Mouse (Mus musculus) kidney, adult 2 months (tissue): ENCODE data around the gene Sox6. TPM values are rescaled to one million over a fixed set of nuclear protein-coding genes. Genes with fewer than 3 reads are reported as not detected.

Source experiments
- DNase-seq: peaks from one replicate; pipeline ENCODE4 v3.0.0; 2021
- H3K27ac ChIP-seq: fragments of 200-500 bp; 2 replicates; pipeline ENCODE4 v1.5.1; 2012; ENCODE audit warnings: low read depth, low read length, control low read depth, inconsistent platforms; ENCODE audit not compliant: insufficient read depth
- H3K27me3 ChIP-seq: fragments of 200-500 bp; replicated peaks from 2 replicates; pipeline ENCODE4 v1.6.1; 2012; ENCODE audit warnings: mild to moderate bottlenecking, moderate library complexity, low read length, inconsistent platforms; ENCODE audit not compliant: control insufficient read depth, insufficient read depth
- H3K36me3 ChIP-seq: fragments of 200-500 bp; 2 replicates; pipeline ENCODE4 v1.6.1; 2012; ENCODE audit warnings: mild to moderate bottlenecking, moderate library complexity, low read length, inconsistent platforms; ENCODE audit not compliant: control insufficient read depth, insufficient read depth
- H3K4me1 ChIP-seq: fragments of 200-500 bp; 2 replicates; pipeline ENCODE4 v1.6.1; 2011; ENCODE audit warnings: low read length; ENCODE audit not compliant: control insufficient read depth, insufficient read depth
- H3K4me3 ChIP-seq: fragments of 200-500 bp; 2 replicates; pipeline ENCODE4 v1.5.1; 2011; ENCODE audit warnings: mild to moderate bottlenecking, low read depth, low read length, control low read depth; ENCODE audit not compliant: insufficient read depth
- CTCF ChIP-seq: fragments of 200-500 bp; conservative IDR thresholded peaks from 2 replicates; pipeline ENCODE4 v1.5.1; 2011; ENCODE audit warnings: low read depth, mild to moderate bottlenecking, control low read depth, low read length, moderate library complexity, mixed read lengths; ENCODE audit not compliant: insufficient read depth, insufficient read length
- POLR2A ChIP-seq: fragments of 200-500 bp; IDR thresholded peaks from one replicate; pipeline ENCODE4 v1.6.1; 2011; ENCODE audit warnings: low read depth, low read length, control low read depth
- WGBS: fragments of 180-500 bp; shearing (Covaris S2); methylation state at CpG from one replicate; pipeline ENCODE4 v1.1.7; 2018; 5-methylcytosine and 5-hydroxymethylcytosine counted together
- polyA plus RNA-seq: library from polyadenylated mRNA; depleted of rRNA; stranded (reverse); fragments of >200 nt; gene quantifications from 2 replicates; pipeline ENCODE4 v1.2.3, GENCODE M21; 2012

Sox6 gene
- polyA plus RNA-seq, 1 experiment = 37.1 TPM

GRCm38 (mm10) chr7:115550197-115550804 lies 488.3 kb downstream of the Sox6 start:
- Histone ChIP-seq H3K4me3 (no peak overlapping the region), H3K27me3 (no peaks in the 10 kb centered on the region), H3K27ac (no peak overlapping the region), H3K4me1 (no peaks in the 10 kb centered on the region), H3K36me3 (no peaks in the 10 kb centered on the region; the same call in 1 of the 2 replicates)
- no peak for DNase-seq
- no peak for TF ChIP-seq CTCF
- TF ChIP-seq POLR2A = no peak
- WGBS = 77% methylated on average over 7 of the region's 7 CpGs

GRCm38 (mm10) chr7:115549670-115550069 lies 488.9 kb downstream of the Sox6 start:
- no peak for DNase-seq
- no peaks in the 10 kb centered on the region for H3K4me1 ChIP-seq
- WGBS = 89% methylated on average over 4 of the region's 4 CpGs
- TF ChIP-seq CTCF (no peak), POLR2A (no peak)
- H3K4me3 ChIP-seq = no peak overlapping the region
- no peak overlapping the region for H3K27ac ChIP-seq
- H3K27me3 ChIP-seq = no peaks in the 10 kb centered on the region
- no peaks in the 10 kb centered on the region; the same call in 1 of the 2 replicates for H3K36me3 ChIP-seq

GRCm38 (mm10) chr7:115545585-115546374 lies 492.8 kb downstream of the Sox6 start:
- Histone ChIP-seq H3K27ac (no peak overlapping the region), H3K4me1 (no peaks in the 10 kb centered on the region), H3K36me3 (peaks cover 1% of the 10 kb centered on the region; the same call in 1 of the 2 replicates), H3K4me3 (no peak overlapping the region), H3K27me3 (no peaks in the 10 kb centered on the region)
- WGBS = 86% methylated on average over 4 of the region's 4 CpGs
- TF ChIP-seq POLR2A = no peak
- TF ChIP-seq CTCF = no peak
- DNase-seq = no peak

GRCm38 (mm10) chr7:115543596-115543995 lies 495.0 kb downstream of the Sox6 start:
- H3K4me3 ChIP-seq = no peak overlapping the region
- DNase-seq = no peak
- no peak overlapping the region for H3K27ac ChIP-seq
- TF ChIP-seq CTCF (no peak), POLR2A (no peak)
- no peaks in the 10 kb centered on the region for H3K4me1 ChIP-seq
- H3K27me3 ChIP-seq = no peaks in the 10 kb centered on the region
- WGBS = 80% methylated on average over 4 of the region's 4 CpGs
- H3K36me3 ChIP-seq = peaks cover 1% of the 10 kb centered on the region; the same call in 1 of the 2 replicates

- no peaks in the 10 kb centered on the region for H3K4me1 ChIP-seq
- H3K4me3 ChIP-seq = no peak overlapping the region
- TF ChIP-seq CTCF = no peak
- no peak for TF ChIP-seq POLR2A
- 37% methylated on average over 2 of the region's 2 CpGs for WGBS
- H3K27me3 ChIP-seq = no peaks in the 10 kb centered on the region
- H3K36me3 ChIP-seq = peaks cover 1% of the 10 kb centered on the region; the same call in 1 of the 2 replicates
- H3K27ac ChIP-seq = no peak overlapping the region
- DNase-seq = no peak
These were observed 498.3 kb downstream of the Sox6 start for GRCm38 (mm10) chr7:115540261-115540660.

GRCm38 (mm10) chr7:115539003-115539402 lies 499.6 kb downstream of the Sox6 start:
- H3K36me3 ChIP-seq = peaks cover 1% of the 10 kb centered on the region; the same call in 1 of the 2 replicates
- no peak overlapping the region for H3K4me3 ChIP-seq
- H3K27me3 ChIP-seq = no peaks in the 10 kb centered on the region
- no peaks in the 10 kb centered on the region for H3K4me1 ChIP-seq
- WGBS = 83% methylated on average over 9 of the region's 9 CpGs
- DNase-seq = no peak
- TF ChIP-seq CTCF = no peak
- TF ChIP-seq POLR2A = no peak
- H3K27ac ChIP-seq = no peak overlapping the region

- Histone ChIP-seq H3K27ac (no peak overlapping the region), H3K36me3 (no peaks in the 10 kb centered on the region; the same call in 1 of the 2 replicates), H3K4me3 (no peak overlapping the region), H3K4me1 (no peaks in the 10 kb centered on the region), H3K27me3 (no peaks in the 10 kb centered on the region)
- WGBS = 90% methylated on average over 3 of the region's 3 CpGs
- TF ChIP-seq POLR2A = no peak
- no peak for TF ChIP-seq CTCF
- no peak for DNase-seq
These were observed 501.0 kb downstream of the Sox6 start for GRCm38 (mm10) chr7:115537636-115538035.
